Comparison of ENCODE assay signal across 8 mouse cellular contexts in the genomic region with DNA sequence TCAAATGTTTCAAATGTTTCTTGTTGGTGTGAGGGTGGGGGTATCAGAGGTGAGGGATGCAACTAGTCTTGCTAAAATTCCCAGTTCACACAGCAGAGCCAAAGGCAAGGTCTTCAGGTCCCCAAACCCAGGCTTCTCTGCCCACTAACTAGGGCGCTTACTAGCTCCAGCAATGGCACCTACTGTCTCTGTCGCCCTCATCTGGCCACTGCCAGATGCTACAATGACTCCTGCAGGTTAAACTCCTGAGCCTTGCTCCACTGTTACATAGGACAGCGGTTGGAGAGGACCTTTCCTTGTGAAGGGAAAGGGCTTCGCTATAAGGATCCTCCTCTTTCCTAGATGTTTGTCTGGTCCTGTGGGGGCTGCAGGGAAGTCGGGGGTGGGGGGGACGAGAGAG. TPM values are rescaled to one million over a fixed set of nuclear protein-coding genes. Genes with fewer than 3 reads are reported as not detected.
A peak's percentile ranks its signal among the peaks of the same experiment; 100 is the strongest.
DNase-seq lines count a peak whose midpoint lies in the region; ATAC-seq and TF ChIP-seq lines count a peak whose summit lies in the region.

No protein-coding gene starts in this region.

- H3K36me3 ChIP-seq in heart, embryonic 12.5 days, result no peaks in the 10 kb centered on the region
- no peaks in the 10 kb centered on the region for H3K36me3 ChIP-seq in G1E (replicated peaks)
- H3K36me3 ChIP-seq in hindbrain, embryonic 15.5 days, result no peaks in the 10 kb centered on the region
- H3K36me3 ChIP-seq in thymus, adult 2 months (ENCODE audit: control insufficient read depth, insufficient read depth, low read length), result no peaks in the 10 kb centered on the region

- H3K4me2 ChIP-seq in heart, embryonic 12.5 days, result no peak overlapping the region
- no peak overlapping the region for H3K4me2 ChIP-seq in hindbrain, embryonic 15.5 days

- H3K9ac ChIP-seq in heart, embryonic 12.5 days, result no peak overlapping the region
- no peak overlapping the region for H3K9ac ChIP-seq in hindbrain, embryonic 15.5 days

- WGBS in heart, embryonic 12.5 days, result 9% methylated on average over 6 of the region's 6 CpGs
- 14% methylated on average over 6 of the region's 6 CpGs for WGBS in hindbrain, embryonic 15.5 days
- 23% methylated on average over 6 of the region's 6 CpGs for WGBS in thymus, adult 2 months

- H3K4me3 ChIP-seq in heart, embryonic 12.5 days, result no peak overlapping the region
- no peak overlapping the region for H3K4me3 ChIP-seq in G1E (ENCODE audit: low read depth, low read length)
- H3K4me3 ChIP-seq in hindbrain, embryonic 15.5 days, result no peak overlapping the region
- no peak overlapping the region for H3K4me3 ChIP-seq in thymus, adult 2 months (ENCODE audit: control insufficient read depth, insufficient read depth, low read length)

- peak; percentile 69 for DNase-seq in heart, adult 8-10 months (ENCODE audit: low spot score)
- no peak for DNase-seq in G1E (ENCODE audit: low spot score)
- DNase-seq in cerebellum, postnatal 14 days, result peak; percentile 80 to 85
- peak; percentile 75 for DNase-seq in left cerebral cortex, postnatal 4 days
- peak; percentile 81 for DNase-seq in naive thymus-derived CD4-positive, alpha-beta T cell, adult 2 months (ENCODE audit: low read depth)
- peak; percentile 79 for DNase-seq in thymus, adult 2 months

- intact Hi-C loops in left cerebral cortex, postnatal 4 days (cut with DNase I), result loop anchor here (5.0 kb wide), 1 partner anchor 74 kb away; no protein-coding TSS in a partner anchor

- H3K4me1 ChIP-seq in heart, embryonic 12.5 days (replicated peaks), result peaks cover 27% of the 10 kb centered on the region
- peaks cover 33% of the 10 kb centered on the region for H3K4me1 ChIP-seq in G1E (ENCODE audit: insufficient read depth, low read depth, low read length)
- no peaks in the 10 kb centered on the region for H3K4me1 ChIP-seq in hindbrain, embryonic 15.5 days (replicated peaks)
- no peaks in the 10 kb centered on the region; the same call in 1 of the 2 replicates for H3K4me1 ChIP-seq in thymus, adult 2 months (replicated peaks; ENCODE audit: control insufficient read depth, insufficient read depth, low read length)

- H3K27ac ChIP-seq in heart, embryonic 12.5 days (ENCODE audit: poor library complexity, severe bottlenecking), result no peak overlapping the region
- H3K27ac ChIP-seq in hindbrain, embryonic 15.5 days (replicated peaks), result no peak overlapping the region
- H3K27ac ChIP-seq in thymus, adult 2 months (ENCODE audit: control insufficient read depth, insufficient read depth, low read length), result no peak overlapping the region

- no peaks in the 10 kb centered on the region for H3K9me3 ChIP-seq in heart, embryonic 12.5 days (replicated peaks)
- no peaks in the 10 kb centered on the region for H3K9me3 ChIP-seq in G1E (replicated peaks)
- no peaks in the 10 kb centered on the region for H3K9me3 ChIP-seq in hindbrain, embryonic 15.5 days

- no peak for TF ChIP-seq POLR2A in thymus, adult 2 months (IDR thresholded peaks at IDR 0.05; ENCODE audit: control insufficient read depth, extremely low read depth, insufficient read depth, low read length, poor library complexity)

- H3K27me3 ChIP-seq in heart, embryonic 12.5 days (replicated peaks), result no peaks in the 10 kb centered on the region
- H3K27me3 ChIP-seq in G1E (ENCODE audit: insufficient read depth, low read length), result peaks cover 6% of the 10 kb centered on the region
- no peaks in the 10 kb centered on the region for H3K27me3 ChIP-seq in hindbrain, embryonic 15.5 days
- H3K27me3 ChIP-seq in thymus, adult 2 months (ENCODE audit: control insufficient read depth, insufficient read depth, low read length), result no peaks in the 10 kb centered on the region

- TF ChIP-seq CTCF in G1E (IDR thresholded peaks at IDR 0.05; ENCODE audit: low read depth, low read length), result peak; percentile 80
- TF ChIP-seq CTCF in thymus, adult 2 months (IDR thresholded peaks at IDR 0.05; ENCODE audit: borderline replicate concordance, control insufficient read depth, extremely low read depth, insufficient read depth, low read length, poor library complexity), result peak; percentile 78; the same call in 1 of the 2 replicates

- ATAC-seq in heart, embryonic 12.5 days (ENCODE audit: insufficient number of reproducible peaks, low FRiP score), result no peak
- ATAC-seq in G1E (ENCODE audit: extremely low read depth, insufficient number of reproducible peaks, low FRiP score, poor library complexity, severe bottlenecking), result no peak
- ATAC-seq in hindbrain, embryonic 15.5 days (ENCODE audit: low FRiP score, low read depth), result 0 out of 2 replicates have a peak, but pooled peaks have one; percentile 11

RNA-seq across cellular contexts. Expression of a gene that starts 2.1 kb away (rescaled TPM):
- total RNA-seq in heart, adult 8-10 months (2022), result under 1 TPM; 0.35 to 0.49 (median 0.43) TPM
- 2.2 and 2.7 TPM in 2 replicates for polyA plus RNA-seq in heart, embryonic 12.5 days (2016; fragmentation: Nextera tagmentation; extraction: Ambion mirVana)
- total RNA-seq in G1E (2014; fragmentation: Nextera tagmentation), result 11.4 and 12.0 TPM in 2 replicates
- 46.9 and 53.7 TPM in 2 replicates for total RNA-seq in G1E (2017)
- 11.7 and 14.8 TPM in 2 replicates for polyA plus RNA-seq in G1E (2012)
- polyA plus RNA-seq in hindbrain, embryonic 15.5 days (2015; fragmentation: Nextera tagmentation; extraction: Ambion mirVana), result 0.39 and 0.73 TPM in 2 replicates
- under 1 TPM; 0.28 to 0.50 TPM for total RNA-seq in left cerebral cortex, postnatal 4 days (2021)
- 82.6 and 103 TPM in 2 replicates for polyA plus RNA-seq in thymus, adult 2 months (2012; rRNA removed)

RNA-seq across cellular contexts. Expression of a gene that starts 17.8 kb away (rescaled TPM):
- total RNA-seq in heart, adult 8-10 months (2022), result under 1 TPM; 0.53 to 0.84 (median 0.74) TPM
- 2.0 and 2.2 TPM in 2 replicates for polyA plus RNA-seq in heart, embryonic 12.5 days (2016; fragmentation: Nextera tagmentation; extraction: Ambion mirVana)
- total RNA-seq in G1E (2014; fragmentation: Nextera tagmentation) (1.9 and 4.2 TPM in 2 replicates), G1E (2017) (13.1 and 13.8 TPM in 2 replicates)
- 8.9 and 9.9 TPM in 2 replicates for polyA plus RNA-seq in G1E (2012)
- 32.2 and 32.4 TPM in 2 replicates for polyA plus RNA-seq in hindbrain, embryonic 15.5 days (2015; fragmentation: Nextera tagmentation; extraction: Ambion mirVana)
- total RNA-seq in left cerebral cortex, postnatal 4 days (2021), result 10 to 100 TPM; 28.7 to 30.5 TPM
- 35.4 and 40.0 TPM in 2 replicates for polyA plus RNA-seq in thymus, adult 2 months (2012; rRNA removed)

RNA-seq across cellular contexts. Expression of a gene that starts 40.1 kb away (rescaled TPM):
- 10 to 100 TPM in 3 of 4 experiments, 1 to 10 TPM in 1; 9.5 to 12.4 (median 11.2) TPM for total RNA-seq in heart, adult 8-10 months (2022)
- polyA plus RNA-seq in heart, embryonic 12.5 days (2016; fragmentation: Nextera tagmentation; extraction: Ambion mirVana), result 4.8 and 5.7 TPM in 2 replicates
- total RNA-seq in G1E (2014; fragmentation: Nextera tagmentation), result 56.9 and 63.9 TPM in 2 replicates
- 79.9 and 101 TPM in 2 replicates for total RNA-seq in G1E (2017)
- polyA plus RNA-seq in G1E (2012), result 79.0 and 95.8 TPM in 2 replicates
- 1.6 and 2.5 TPM in 2 replicates for polyA plus RNA-seq in hindbrain, embryonic 15.5 days (2015; fragmentation: Nextera tagmentation; extraction: Ambion mirVana)
- total RNA-seq in left cerebral cortex, postnatal 4 days (2021), result 1 to 10 TPM; 2.3 to 2.5 TPM
- polyA plus RNA-seq in thymus, adult 2 months (2012; rRNA removed), result 478 and 539 TPM in 2 replicates

RNA-seq across cellular contexts. Expression of a gene that starts 46.6 kb away (rescaled TPM):
- 1 to 10 TPM; 5.4 to 6.6 (median 5.6) TPM for total RNA-seq in heart, adult 8-10 months (2022)
- polyA plus RNA-seq in heart, embryonic 12.5 days (2016; fragmentation: Nextera tagmentation; extraction: Ambion mirVana), result 10.9 and 11.0 TPM in 2 replicates
- total RNA-seq in G1E (2014; fragmentation: Nextera tagmentation) (23.9 and 25.0 TPM in 2 replicates), G1E (2017) (20.0 and 24.2 TPM in 2 replicates)
- 11.2 and 13.3 TPM in 2 replicates for polyA plus RNA-seq in G1E (2012)
- 10.4 and 10.6 TPM in 2 replicates for polyA plus RNA-seq in hindbrain, embryonic 15.5 days (2015; fragmentation: Nextera tagmentation; extraction: Ambion mirVana)
- 10 to 100 TPM; 10.4 to 10.7 TPM for total RNA-seq in left cerebral cortex, postnatal 4 days (2021)
- polyA plus RNA-seq in thymus, adult 2 months (2012; rRNA removed), result 6.5 and 7.0 TPM in 2 replicates

Comparison
In these comparisons a context has a peak if more than half of its experiments do, and no peak if none do; other contexts are left out.
1. RNA of a gene that starts 40.1 kb away (polyA plus RNA-seq): 478 to 539 TPM in thymus, adult 2 months and 79.0 to 95.8 TPM in G1E; 4.8 to 5.7 TPM in heart, embryonic 12.5 days and 1.6 to 2.5 TPM in hindbrain, embryonic 15.5 days; every median in the first group is over 10 times any median in the second.